Mouse (Mus musculus) thymus, adult 2 months (tissue): Measurements from ENCODE around the gene BC049352. TPM values are rescaled to one million over a fixed set of nuclear protein-coding genes. Genes with fewer than 3 reads are reported as not detected.

Source experiments
- DNase-seq: peaks from one replicate; pipeline ENCODE4 v3.0.0; 2021
- H3K27ac ChIP-seq: fragments of 200-500 bp; 2 replicates; pipeline ENCODE4 v1.5.1; 2012; ENCODE audit warnings: low read length, control low read depth; ENCODE audit not compliant: control insufficient read depth, insufficient read depth
- H3K27me3 ChIP-seq: fragments of 200-500 bp; 2 replicates; pipeline ENCODE4 v1.6.1; 2012; ENCODE audit warnings: mild to moderate bottlenecking, low read length, moderate library complexity, mixed read lengths; ENCODE audit not compliant: control insufficient read depth, insufficient read depth
- H3K36me3 ChIP-seq: fragments of 200-500 bp; 2 replicates; pipeline ENCODE4 v1.6.1; 2012; ENCODE audit warnings: mild to moderate bottlenecking, low read length, moderate library complexity; ENCODE audit not compliant: control insufficient read depth, insufficient read depth
- H3K4me1 ChIP-seq: fragments of 200-500 bp; replicated peaks from 2 replicates; pipeline ENCODE4 v1.6.1; 2012; ENCODE audit warnings: low read length; ENCODE audit not compliant: control insufficient read depth, insufficient read depth
- H3K4me3 ChIP-seq: fragments of 200-500 bp; 2 replicates; pipeline ENCODE4 v1.5.1; 2012; ENCODE audit warnings: mild to moderate bottlenecking, low read length, control low read depth, moderate library complexity; ENCODE audit not compliant: control insufficient read depth, insufficient read depth
- CTCF ChIP-seq: fragments of 200-500 bp; IDR thresholded peaks from 2 replicates; pipeline ENCODE4 v1.5.1; 2012; ENCODE audit warnings: mild to moderate bottlenecking, control low read depth, low read length, moderate library complexity, borderline replicate concordance; ENCODE audit not compliant: control insufficient read depth, poor library complexity, insufficient read depth; ENCODE audit errors: extremely low read depth
- POLR2A ChIP-seq: fragments of 200-500 bp; IDR thresholded peaks from 2 replicates; pipeline ENCODE4 v1.6.1; 2012; ENCODE audit warnings: mild to moderate bottlenecking, low read length, control low read depth, moderate library complexity; ENCODE audit not compliant: control insufficient read depth, poor library complexity, insufficient read depth; ENCODE audit errors: extremely low read depth
- WGBS: fragments of 180-500 bp; shearing (Covaris S2); methylation state at CpG from one replicate; pipeline ENCODE4 v1.1.7; 2018; 5-methylcytosine and 5-hydroxymethylcytosine counted together
- polyA plus RNA-seq: library from polyadenylated mRNA; depleted of rRNA; stranded (reverse); fragments of >200 nt; gene quantifications from 2 replicates; pipeline ENCODE4 v1.2.3, GENCODE M21; 2012

Gene BC049352
- polyA plus RNA-seq, 1 experiment, result 4.5 TPM

GRCm38 (mm10) chr9:45241397-45241796 is 59.6 kb downstream of the BC049352 start:
- no peak for DNase-seq
- TF ChIP-seq CTCF (no peak), POLR2A (no peak)
- H3K4me1 ChIP-seq, result peaks cover 21% of the 10 kb centered on the region
- H3K36me3 ChIP-seq, result no peaks in the 10 kb centered on the region
- no peak overlapping the region for H3K4me3 ChIP-seq
- 25% methylated on average over 5 of the region's 5 CpGs for whole genome bisulfite sequencing
- no peak overlapping the region for H3K27ac ChIP-seq
- H3K27me3 ChIP-seq, result no peaks in the 10 kb centered on the region

DNA sequence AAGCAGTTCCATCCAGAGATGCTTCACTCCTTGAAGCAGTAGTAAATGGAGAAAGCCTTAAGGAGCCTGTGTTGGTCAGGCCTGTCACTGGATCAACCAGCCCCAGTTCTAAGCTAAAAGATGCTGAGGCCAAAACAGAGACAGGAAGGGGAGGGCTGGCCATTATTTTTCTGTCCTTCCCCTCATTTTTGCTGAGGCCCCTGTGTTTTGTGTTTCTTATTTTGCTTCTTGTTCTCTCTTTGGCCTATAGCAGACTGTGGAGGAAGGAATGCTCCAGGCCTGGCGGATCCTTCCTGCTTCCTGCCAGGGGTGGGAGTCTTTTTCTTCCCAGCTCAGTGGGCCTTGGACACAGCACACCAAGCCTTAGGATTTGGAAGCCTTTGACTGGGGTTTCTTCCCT is 63.6 kb downstream of the BC049352 start:
- Histone ChIP-seq H3K36me3 (no peaks in the 10 kb centered on the region), H3K27me3 (no peaks in the 10 kb centered on the region), H3K4me1 (peaks cover 47% of the 10 kb centered on the region), H3K4me3 (no peak overlapping the region), H3K27ac (no peak overlapping the region)
- no peak for DNase-seq
- WGBS, result 97% methylated on average over 1 of the region's 1 CpGs
- TF ChIP-seq CTCF (no peak), POLR2A (no peak)

GRCm38 (mm10) chr9:45246060-45246459 is 64.3 kb downstream of the BC049352 start:
- no peak for DNase-seq
- peaks cover 53% of the 10 kb centered on the region for H3K4me1 ChIP-seq
- H3K27me3 ChIP-seq, result no peaks in the 10 kb centered on the region
- peak overlapping the region; percentile 61 for H3K27ac ChIP-seq
- no peak overlapping the region for H3K4me3 ChIP-seq
- no peaks in the 10 kb centered on the region for H3K36me3 ChIP-seq
- no peak for TF ChIP-seq CTCF
- no peak for TF ChIP-seq POLR2A
- 71% methylated on average over 6 of the region's 6 CpGs for WGBS

DNA sequence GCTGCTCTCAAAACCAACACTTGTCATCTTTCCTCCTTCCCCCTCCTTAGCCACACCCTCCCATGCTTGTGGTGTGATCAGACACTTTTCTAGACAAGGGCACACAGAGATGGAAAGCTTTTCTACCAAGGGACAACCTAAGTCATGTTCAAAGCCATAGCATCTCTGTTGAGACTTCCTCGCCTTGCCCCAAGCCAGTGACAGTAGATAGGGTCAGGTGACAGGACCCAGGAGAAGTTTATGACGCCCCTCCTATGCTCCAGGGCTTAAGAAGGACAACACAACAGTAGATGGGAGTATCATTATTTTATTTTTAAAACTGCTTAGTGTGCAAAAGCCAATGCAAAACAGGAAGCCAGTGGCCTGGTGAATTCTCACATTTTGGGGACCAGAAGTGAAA is 65.7 kb downstream of the BC049352 start:
- Histone ChIP-seq H3K4me1 (peaks cover 59% of the 10 kb centered on the region), H3K27me3 (no peaks in the 10 kb centered on the region), H3K27ac (peak overlapping the region; percentile 67), H3K4me3 (no peak overlapping the region), H3K36me3 (no peaks in the 10 kb centered on the region)
- TF ChIP-seq POLR2A (no peak), CTCF (no peak)
- peak; percentile 34 for DNase-seq
- WGBS, result 17% methylated on average over 2 of the region's 2 CpGs

GRCm38 (mm10) chr9:45250306-45250705 is 68.5 kb downstream of the BC049352 start:
- peak; percentile 66 for DNase-seq
- WGBS, result 20% methylated on average over 7 of the region's 7 CpGs
- Histone ChIP-seq H3K36me3 (peaks cover 1% of the 10 kb centered on the region), H3K4me3 (no peak overlapping the region), H3K4me1 (peaks cover 68% of the 10 kb centered on the region), H3K27me3 (no peaks in the 10 kb centered on the region; the same call in 1 of the 2 replicates), H3K27ac (peak overlapping the region; percentile 62)
- TF ChIP-seq POLR2A, result peak; percentile 32; the same call in 1 of the 2 replicates
- TF ChIP-seq CTCF, result no peak

DNA sequence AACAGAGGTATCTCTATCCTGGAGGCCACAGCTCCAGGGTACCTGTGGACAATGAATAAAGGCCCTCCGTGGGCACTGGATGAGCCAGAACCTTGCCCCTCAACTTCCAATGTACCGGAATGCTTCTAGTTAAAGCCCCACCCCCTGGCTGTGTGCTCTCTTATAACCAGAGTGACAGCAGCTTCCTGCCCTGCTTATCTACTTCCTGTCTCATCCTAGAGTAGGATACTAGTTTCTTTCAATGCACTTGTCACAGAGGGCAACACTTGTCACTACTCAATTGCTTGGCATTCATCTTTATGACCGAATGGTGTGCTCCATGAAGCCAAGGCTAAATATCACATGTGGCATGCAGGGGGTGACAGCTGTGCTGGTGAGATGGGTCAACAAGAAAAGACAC is 69.5 kb downstream of the BC049352 start:
- H3K27ac ChIP-seq, result peak overlapping the region; percentile 79
- H3K36me3 ChIP-seq, result peaks cover 11% of the 10 kb centered on the region
- no peaks in the 10 kb centered on the region; the same call in 1 of the 2 replicates for H3K27me3 ChIP-seq
- no peak overlapping the region for H3K4me3 ChIP-seq
- no peak for TF ChIP-seq CTCF
- TF ChIP-seq POLR2A, result no peak
- 15% methylated on average over 3 of the region's 3 CpGs for WGBS
- DNase-seq, result peak; percentile 61
- H3K4me1 ChIP-seq, result peaks cover 62% of the 10 kb centered on the region

DNA sequence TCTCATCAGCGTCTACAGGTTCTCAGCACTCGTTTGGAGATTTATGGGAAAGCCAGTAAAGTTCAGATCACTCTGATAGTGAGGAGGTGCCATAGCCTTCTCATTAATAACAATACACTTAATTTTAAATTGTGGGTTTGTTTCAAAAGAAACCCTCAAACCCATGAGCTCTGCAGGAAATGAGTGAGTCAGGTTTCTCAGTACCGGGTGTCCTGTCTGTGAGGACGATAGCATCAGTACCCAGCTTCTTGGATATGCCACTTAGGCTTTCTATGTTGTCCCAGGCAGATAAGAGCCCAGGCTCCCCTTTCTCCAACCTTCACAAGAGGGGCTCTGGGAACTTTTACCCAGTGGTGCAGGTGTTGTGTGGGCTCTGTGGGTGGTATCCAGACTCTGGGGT is 70.2 kb downstream of the BC049352 start:
- H3K36me3 ChIP-seq, result peaks cover 12% of the 10 kb centered on the region
- peak overlapping the region; percentile 79 for H3K27ac ChIP-seq

More for the DNA sequence above, 70.2 kb downstream of the BC049352 start:
- no peak for DNase-seq
- TF ChIP-seq POLR2A (no peak), CTCF (no peak)
- Histone ChIP-seq H3K4me3 (no peak overlapping the region), H3K27me3 (no peaks in the 10 kb centered on the region; the same call in 1 of the 2 replicates), H3K4me1 (peaks cover 56% of the 10 kb centered on the region)
- 12% methylated on average over 4 of the region's 4 CpGs for whole genome bisulfite sequencing
